Mouse (Mus musculus) heart, postnatal 0 days (tissue): ENCODE results near the gene Tmem63a. TPM values are rescaled to one million over a fixed set of nuclear protein-coding genes. Genes with fewer than 3 reads are reported as not detected.
A peak's percentile ranks its signal among the peaks of the same experiment; 100 is the strongest.

Source experiments
- ATAC-seq: fragments of 200-750 bp; cut with Nextera tagmentation; 2 replicates; pipeline ENCODE4 v1.8.0; 2017; ENCODE audit warnings: low read depth, moderate number of reproducible peaks, moderate library complexity; ENCODE audit not compliant: insufficient read depth
- DNase-seq: peaks from one replicate; pipeline ENCODE4 v3.0.0-alpha.2; 2016; ENCODE audit warnings: low spot score
- H3K27ac ChIP-seq: fragments of 300-500 bp; sonication (generic); 2 replicates; pipeline ENCODE4 v1.5.1; 2014; ENCODE audit warnings: low read depth, mild to moderate bottlenecking
- H3K27me3 ChIP-seq: fragments of 300-500 bp; sonication (generic); 2 replicates; pipeline ENCODE4 v1.6.1; 2014; ENCODE audit warnings: low read length, mixed read lengths; ENCODE audit not compliant: control insufficient read depth, insufficient read depth
- H3K36me3 ChIP-seq: fragments of 300-500 bp; sonication (generic); replicated peaks from 2 replicates; pipeline ENCODE4 v1.6.1; 2014; ENCODE audit warnings: low read length, mixed read lengths; ENCODE audit not compliant: control insufficient read depth, insufficient read depth
- H3K4me1 ChIP-seq: fragments of 300-500 bp; sonication (generic); 2 replicates; pipeline ENCODE4 v1.6.1; 2014; ENCODE audit warnings: antibody characterized with exemption; ENCODE audit not compliant: control insufficient read depth, insufficient read depth
- H3K4me2 ChIP-seq: fragments of 300-500 bp; sonication (generic); 2 replicates; pipeline ENCODE4 v1.6.1; 2014; ENCODE audit warnings: low read depth, mild to moderate bottlenecking, low read length, moderate library complexity
- H3K4me3 ChIP-seq: fragments of 300-500 bp; sonication (generic); 2 replicates; pipeline ENCODE4 v1.5.1; 2014; ENCODE audit warnings: low read depth, low read length
- H3K9ac ChIP-seq: fragments of 300-500 bp; sonication (generic); replicated peaks from 2 replicates; pipeline ENCODE4 v1.6.1; 2014; ENCODE audit warnings: low read depth, low read length, mixed read lengths
- H3K9me3 ChIP-seq: fragments of 300-500 bp; sonication (generic); replicated peaks from 2 replicates; pipeline ENCODE4 v1.6.1; 2016; ENCODE audit warnings: low read length; ENCODE audit not compliant: control insufficient read depth
- CTCF ChIP-seq: IDR thresholded peaks from 2 replicates; pipeline ENCODE4 v1.5.1; 2016; ENCODE audit warnings: antibody characterized with exemption, control low read depth, low read depth
- EP300 ChIP-seq: IDR thresholded peaks from 2 replicates; pipeline ENCODE4 v1.6.1; 2016; ENCODE audit warnings: antibody characterized with exemption, low read depth
- WGBS: fragments of 180-500 bp; shearing (Covaris S2); extraction: QIAGEN DNeasy Blood & Tissue Kit; methylation state at CpG from one replicate; pipeline ENCODE4 v1.1.7; 2014; 5-methylcytosine and 5-hydroxymethylcytosine counted together
- polyA plus RNA-seq: library from polyadenylated mRNA; unstranded; fragments of >200 nt; fragmentation: Nextera tagmentation; extraction: Ambion mirVana; gene quantifications from 2 replicates; pipeline ENCODE4 v1.2.1, GENCODE M21; 2015
- total RNA-seq: library from RNA; depleted of rRNA; stranded (reverse); fragments of >200 nt; gene quantifications from 2 replicates; pipeline ENCODE4 v1.2.3, GENCODE M21; 2014; ENCODE audit warnings: low replicate concordance

Tmem63a gene
- total and polyA plus RNA-seq, 2 experiments from 2014 or later: 9.6 to 17.2 TPM

DNA sequence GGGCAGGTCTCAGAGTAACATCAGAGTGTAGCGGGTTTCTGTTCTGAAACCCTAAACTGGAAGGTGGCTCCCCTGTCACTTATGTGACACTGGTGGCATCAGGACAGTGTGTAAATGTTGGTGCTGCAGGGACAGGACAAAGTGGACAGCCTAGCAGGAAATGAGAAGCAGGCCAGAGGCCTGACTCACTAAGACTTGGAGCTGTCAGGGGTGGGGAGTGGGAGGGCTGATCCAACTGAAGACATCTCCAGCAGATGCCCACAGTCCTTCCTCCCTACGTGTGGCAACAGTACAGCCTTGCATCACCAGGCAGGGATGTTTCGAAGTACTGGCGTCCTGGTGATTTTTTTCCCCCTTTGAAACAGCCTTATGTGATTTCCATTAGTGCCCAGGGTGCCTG, 2.4 kb downstream of the Tmem63a start:
- Histone ChIP-seq H3K4me2 (no peak overlapping the region), H3K36me3 (peaks cover 30% of the 10 kb centered on the region), H3K27me3 (no peaks in the 10 kb centered on the region), H3K9me3 (no peaks in the 10 kb centered on the region), H3K9ac (no peak overlapping the region), H3K4me3 (no peak overlapping the region), H3K4me1 (peaks cover 23% of the 10 kb centered on the region), H3K27ac (no peak overlapping the region; the same call in 1 of the 2 replicates)
- TF ChIP-seq EP300 (no peak), CTCF (no peak)
- 78% methylated on average over 4 of the region's 4 CpGs for WGBS
- ATAC-seq (no peak), DNase-seq (no peak)

DNA sequence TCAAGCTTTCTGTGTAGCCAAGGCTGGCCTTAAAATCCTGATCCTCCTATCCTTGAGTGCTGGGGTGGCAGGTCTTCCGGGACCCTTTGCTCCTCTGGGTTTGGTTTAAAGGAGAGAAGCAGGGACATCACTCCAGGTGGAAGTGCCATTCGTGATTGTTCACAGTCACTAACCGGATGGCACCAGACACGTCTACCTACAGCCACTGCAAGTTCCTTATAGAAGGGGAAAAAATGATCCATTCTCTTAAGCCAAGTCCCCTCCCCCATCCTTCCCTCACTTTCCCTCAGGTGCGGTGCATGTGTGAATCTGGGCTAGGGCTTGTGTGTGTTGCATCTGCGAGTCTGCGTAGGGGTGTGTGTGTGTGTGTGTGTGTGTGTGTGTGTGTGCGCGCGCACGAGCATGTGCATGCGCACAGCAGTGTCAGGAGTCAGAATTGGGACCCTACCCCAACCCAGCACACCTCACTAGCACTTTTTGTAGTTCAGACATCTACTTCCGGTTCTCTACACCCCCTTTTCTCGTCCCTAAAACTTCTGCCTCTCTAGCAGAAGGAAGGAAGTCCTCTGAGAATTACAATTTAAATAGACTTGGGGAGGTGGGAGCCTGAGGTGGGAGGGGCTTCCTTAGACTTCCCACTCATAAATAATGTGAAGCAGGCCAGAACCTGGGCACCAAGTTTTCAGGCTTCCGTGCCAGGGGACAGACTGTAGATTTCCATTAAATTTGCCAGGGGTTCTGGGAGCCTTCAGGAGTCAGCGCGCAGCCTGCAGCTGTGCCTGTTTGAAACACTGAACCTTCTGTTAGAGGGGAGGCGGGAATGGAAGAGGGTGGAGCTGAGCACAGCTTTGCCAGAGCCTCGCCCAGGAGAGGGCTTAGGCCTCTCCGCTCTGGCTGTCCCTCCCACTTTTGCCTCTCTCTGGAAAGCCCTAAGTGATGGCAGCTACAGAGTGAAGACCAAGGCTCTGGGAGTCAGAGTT, 3.1 kb downstream of the Tmem63a start:
- H3K4me1 ChIP-seq: peaks cover 23% of the 10 kb centered on the region

DNA sequence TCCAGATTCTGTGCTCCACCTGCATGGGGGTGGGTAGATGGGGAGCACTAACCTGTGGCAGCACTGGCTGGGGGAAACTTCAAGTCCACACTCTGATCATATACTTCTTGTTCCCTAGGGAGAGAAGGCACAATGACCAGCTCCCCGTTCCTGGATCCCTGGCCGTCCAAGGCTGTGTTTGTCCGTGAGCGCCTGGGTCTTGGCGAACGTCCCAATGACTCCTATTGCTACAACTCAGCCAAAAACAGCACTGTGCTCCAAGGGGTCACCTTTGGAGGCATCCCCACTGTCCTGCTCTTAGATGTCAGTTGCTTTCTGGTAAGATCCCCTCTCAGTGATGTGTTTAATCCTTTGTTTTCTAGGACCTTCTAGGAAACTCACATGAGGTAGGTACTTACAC, 4.3 kb downstream of the Tmem63a start:
- peaks cover 38% of the 10 kb centered on the region for H3K36me3 ChIP-seq

More for the DNA sequence above, 3.1 kb downstream of the Tmem63a start:
- no peaks in the 10 kb centered on the region for H3K9me3 ChIP-seq
- WGBS: 40% methylated on average over 20 of the region's 20 CpGs
- H3K36me3 ChIP-seq: peaks cover 34% of the 10 kb centered on the region
- H3K27me3 ChIP-seq: no peaks in the 10 kb centered on the region
- H3K4me2 ChIP-seq: peak overlapping the region; percentile 34; the same call in 1 of the 2 replicates
- DNase-seq (peak; percentile 76), ATAC-seq (peak; percentile 52)
- H3K4me3 ChIP-seq: no peak overlapping the region
- no peak overlapping the region for H3K9ac ChIP-seq
- no peak for TF ChIP-seq EP300
- TF ChIP-seq CTCF: no peak
- H3K27ac ChIP-seq: peak overlapping the region; percentile 1; the same call in 1 of the 2 replicates

DNA sequence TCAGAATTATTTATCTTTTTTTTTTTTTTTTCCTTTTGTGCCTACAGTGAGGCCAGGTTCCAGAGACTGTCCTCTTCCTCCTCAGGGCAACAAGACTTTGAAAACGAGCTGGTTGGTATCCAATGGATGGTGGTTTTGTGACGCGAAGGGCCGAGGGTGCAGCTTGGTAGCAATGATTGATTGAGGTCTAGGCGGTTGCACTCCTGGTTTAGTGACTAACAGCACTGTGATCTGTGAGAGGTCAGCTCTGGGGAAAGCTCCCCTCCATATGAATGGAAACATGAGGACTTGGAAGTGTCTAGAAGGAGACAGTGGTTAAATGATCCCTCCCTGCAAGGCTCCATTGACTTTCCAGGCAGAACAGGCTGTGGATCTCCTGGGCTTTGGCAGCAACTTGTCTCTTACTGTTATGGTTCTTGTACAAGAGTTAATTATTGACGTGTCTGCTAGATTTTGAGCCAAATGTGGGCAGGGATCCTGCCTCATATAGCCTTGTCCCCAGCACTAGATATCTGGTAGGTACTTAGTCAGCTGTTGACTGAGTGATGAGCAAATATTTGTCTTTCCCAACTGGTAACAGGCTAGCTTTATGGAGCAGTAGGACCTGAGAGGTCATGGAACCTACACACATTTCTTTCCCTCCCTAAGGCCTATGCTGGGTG, 10.1 kb downstream of the Tmem63a start:
- no peak overlapping the region for H3K4me3 ChIP-seq
- no peak overlapping the region for H3K9ac ChIP-seq
- no peaks in the 10 kb centered on the region for H3K27me3 ChIP-seq
- no peaks in the 10 kb centered on the region for H3K9me3 ChIP-seq
- ATAC-seq (no peak), DNase-seq (no peak)
- no peak overlapping the region for H3K4me2 ChIP-seq
- no peaks in the 10 kb centered on the region for H3K4me1 ChIP-seq
- peaks cover 77% of the 10 kb centered on the region for H3K36me3 ChIP-seq
- WGBS: 85% methylated on average over 6 of the region's 6 CpGs
- no peak for TF ChIP-seq EP300
- TF ChIP-seq CTCF: no peak
- no peak overlapping the region for H3K27ac ChIP-seq

More for the DNA sequence above, 4.3 kb downstream of the Tmem63a start:
- TF ChIP-seq EP300 (no peak), CTCF (no peak)
- DNase-seq: no peak
- Histone ChIP-seq H3K4me1 (peaks cover 23% of the 10 kb centered on the region), H3K4me3 (no peak overlapping the region), H3K27me3 (no peaks in the 10 kb centered on the region), H3K27ac (no peak overlapping the region), H3K9ac (no peak overlapping the region), H3K4me2 (no peak overlapping the region), H3K9me3 (no peaks in the 10 kb centered on the region)
- 52% methylated on average over 6 of the region's 6 CpGs for WGBS
- ATAC-seq: no peak

DNA sequence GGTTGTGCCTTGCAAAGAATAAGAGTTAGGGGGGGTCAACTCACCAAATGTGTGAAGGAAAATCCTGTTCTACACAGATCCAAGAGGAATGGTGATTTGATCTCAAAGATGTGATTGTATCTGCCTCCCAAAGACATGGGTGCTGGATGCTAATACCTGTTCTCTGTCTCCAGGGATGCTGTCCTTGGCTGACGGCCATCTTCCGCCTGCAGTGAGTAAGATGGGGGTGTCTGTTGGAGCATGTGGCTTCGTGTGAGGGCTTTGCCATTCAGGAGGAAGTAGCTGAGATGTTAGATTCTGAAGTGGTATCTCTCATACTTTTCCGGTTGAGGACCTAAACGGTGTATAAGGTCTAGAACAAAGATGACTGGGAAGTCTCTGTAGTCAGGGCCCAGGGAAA, 10.7 kb downstream of the Tmem63a start:
- 86% methylated on average over 5 of the region's 5 CpGs for WGBS
- Histone ChIP-seq H3K36me3 (peaks cover 76% of the 10 kb centered on the region), H3K27ac (no peak overlapping the region), H3K4me2 (no peak overlapping the region), H3K27me3 (no peaks in the 10 kb centered on the region), H3K4me1 (no peaks in the 10 kb centered on the region), H3K9ac (no peak overlapping the region), H3K4me3 (no peak overlapping the region), H3K9me3 (no peaks in the 10 kb centered on the region)
- no peak for TF ChIP-seq EP300
- TF ChIP-seq CTCF: no peak
- ATAC-seq: no peak
- no peak for DNase-seq
